Mouse (Mus musculus): Measurements from ENCODE around the gene Trh.

Trh gene

GRCm38 (mm10) chr6:92221604-92222003, 22.8 kb downstream of the Trh start:
- no peak for DNase-seq

GRCm38 (mm10) chr6:92219445-92219844, 25.0 kb downstream of the Trh start:
- peak; percentile 32 for DNase-seq

- peak; percentile 96 for DNase-seq
Measured at GRCm38 (mm10) chr6:92214773-92215449, 29.5 kb downstream of the Trh start, which contains the start of gene Rbsn. Rbsn (minus strand) TSS chr6:92214925.

- peak; percentile 15 for DNase-seq
Measured at GRCm38 (mm10) chr6:92214055-92214772, 30.2 kb downstream of the Trh start.

- peak; percentile 25 for DNase-seq
Measured at GRCm38 (mm10) chr6:92199414-92199813, 45.0 kb downstream of the Trh start.
